Mouse (Mus musculus): ENCODE results near the gene Cr1l. TPM values are rescaled to one million over a fixed set of nuclear protein-coding genes. Genes with fewer than 3 reads are reported as not detected.

Cr1l gene
- polyA plus RNA-seq, 1 experiment: 8.2 TPM

DNA sequence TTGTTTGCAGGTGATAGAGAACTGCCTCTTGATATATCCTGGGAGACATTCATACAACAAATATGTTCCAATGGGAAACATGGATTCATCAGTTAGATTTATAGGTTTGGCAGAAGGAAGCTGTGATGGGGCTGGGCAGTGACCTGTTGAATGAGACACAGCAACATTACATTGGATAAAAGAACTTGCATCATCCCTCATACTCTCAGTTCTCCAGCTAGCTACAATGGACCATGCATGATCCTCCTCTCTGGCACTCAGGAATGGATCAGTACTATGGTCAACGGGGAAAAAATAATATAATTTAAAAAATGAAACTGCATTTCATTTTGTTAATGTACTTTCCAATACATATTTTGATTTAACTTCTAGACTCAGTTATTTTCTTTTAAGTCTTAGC lies 1.5 kb downstream of the Cr1l start:
- no peaks in the 10 kb centered on the region for H3K4me1 ChIP-seq (ENCODE audit: control insufficient read depth, insufficient read depth, low read length)
- no peak overlapping the region for H3K27ac ChIP-seq (ENCODE audit: control insufficient read depth, insufficient read depth, low read depth, low read length)
- no peaks in the 10 kb centered on the region for H3K27me3 ChIP-seq (ENCODE audit: control insufficient read depth, insufficient read depth, low read length)
- no peak for TF ChIP-seq POLR2A (IDR thresholded peaks at IDR 0.05; ENCODE audit: control insufficient read depth, low read depth, low read length)
- TF ChIP-seq CTCF (IDR thresholded peaks at IDR 0.05; ENCODE audit: control insufficient read depth, insufficient read depth, insufficient replicate concordance, low read depth, low read length): no peak
- no peaks in the 10 kb centered on the region for H3K36me3 ChIP-seq (ENCODE audit: control insufficient read depth, insufficient read depth, low read length)
- no peak overlapping the region for H3K4me3 ChIP-seq (ENCODE audit: control insufficient read depth, low read depth, low read length)

DNA sequence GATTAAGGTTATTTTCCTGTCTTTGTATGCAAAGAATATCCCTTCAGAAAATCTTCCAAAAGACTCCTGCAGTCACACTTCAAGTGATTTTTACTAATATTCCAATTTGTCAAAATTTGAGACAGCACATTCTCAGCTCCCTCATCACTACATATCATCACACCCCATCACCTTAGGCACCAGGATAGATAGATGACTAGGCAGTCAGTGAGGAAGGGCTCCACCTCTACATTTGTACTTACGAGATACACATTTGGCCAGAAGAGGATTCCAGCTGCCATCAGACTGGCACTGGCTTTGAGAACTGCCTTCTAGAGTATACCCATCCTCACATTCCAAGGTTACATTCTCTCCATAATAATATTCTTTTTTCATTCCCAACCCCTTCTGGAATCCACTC lies 17.0 kb downstream of the Cr1l start:
- Histone ChIP-seq H3K36me3 (ENCODE audit: control insufficient read depth, insufficient read depth, low read length) (no peaks in the 10 kb centered on the region), H3K4me1 (ENCODE audit: control insufficient read depth, insufficient read depth, low read length) (no peaks in the 10 kb centered on the region), H3K27ac (ENCODE audit: control insufficient read depth, insufficient read depth, low read depth, low read length) (no peak overlapping the region), H3K27me3 (ENCODE audit: control insufficient read depth, insufficient read depth, low read length) (no peaks in the 10 kb centered on the region), H3K4me3 (ENCODE audit: control insufficient read depth, low read depth, low read length) (no peak overlapping the region)
- TF ChIP-seq POLR2A (IDR thresholded peaks at IDR 0.05; ENCODE audit: control insufficient read depth, low read depth, low read length): no peak
- no peak for TF ChIP-seq CTCF (IDR thresholded peaks at IDR 0.05; ENCODE audit: control insufficient read depth, insufficient read depth, insufficient replicate concordance, low read depth, low read length)

DNA sequence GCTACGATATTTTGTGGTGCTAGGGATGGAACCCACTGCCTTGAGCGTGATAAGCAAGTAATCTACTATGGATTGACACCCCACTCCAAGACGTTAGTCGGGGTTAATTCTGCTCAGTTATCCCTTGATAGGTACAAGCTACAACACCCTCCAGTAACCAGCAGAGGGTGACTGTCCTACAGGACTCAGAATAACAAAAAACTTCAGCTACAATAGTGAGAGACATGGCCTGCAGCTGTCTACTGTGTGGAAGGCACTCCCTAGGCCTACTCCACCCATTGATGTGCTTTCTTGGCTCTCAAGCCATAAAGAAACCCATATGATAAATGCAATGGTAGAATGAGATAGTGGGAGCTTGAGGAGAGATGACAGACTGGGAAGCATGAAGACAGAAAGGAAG lies 17.8 kb downstream of the Cr1l start:
- no peaks in the 10 kb centered on the region for H3K27me3 ChIP-seq (ENCODE audit: control insufficient read depth, insufficient read depth, low read length)
- TF ChIP-seq POLR2A (IDR thresholded peaks at IDR 0.05; ENCODE audit: control insufficient read depth, low read depth, low read length) (no peak), CTCF (IDR thresholded peaks at IDR 0.05; ENCODE audit: control insufficient read depth, insufficient read depth, insufficient replicate concordance, low read depth, low read length) (no peak)
- no peak overlapping the region for H3K4me3 ChIP-seq (ENCODE audit: control insufficient read depth, low read depth, low read length)
- H3K36me3 ChIP-seq (ENCODE audit: control insufficient read depth, insufficient read depth, low read length): no peaks in the 10 kb centered on the region
- no peaks in the 10 kb centered on the region for H3K4me1 ChIP-seq (ENCODE audit: control insufficient read depth, insufficient read depth, low read length)
- H3K27ac ChIP-seq (ENCODE audit: control insufficient read depth, insufficient read depth, low read depth, low read length): no peak overlapping the region

DNA sequence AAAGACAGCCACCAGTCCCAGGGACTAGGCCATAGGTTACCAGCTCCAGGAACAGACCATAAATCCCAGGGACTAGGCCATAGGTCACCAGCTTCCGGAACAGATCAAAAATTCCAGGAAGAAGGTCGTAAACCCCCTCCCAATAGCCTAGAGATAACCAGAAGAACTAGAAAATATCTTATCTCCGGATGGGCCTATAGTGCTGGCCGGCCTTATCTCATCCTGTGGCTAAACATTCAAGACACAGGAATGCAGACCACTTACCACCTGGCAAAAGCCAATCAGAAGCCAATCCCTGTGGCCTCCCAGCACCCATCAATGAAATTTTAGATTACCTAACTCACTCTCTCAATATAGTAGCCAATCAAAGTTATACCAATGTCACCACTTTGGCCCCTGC lies 30.7 kb downstream of the Cr1l start:
- no peak overlapping the region for H3K27ac ChIP-seq (ENCODE audit: control insufficient read depth, insufficient read depth, low read depth, low read length)
- no peaks in the 10 kb centered on the region for H3K4me1 ChIP-seq (ENCODE audit: control insufficient read depth, insufficient read depth, low read length)
- no peaks in the 10 kb centered on the region for H3K27me3 ChIP-seq (ENCODE audit: control insufficient read depth, insufficient read depth, low read length)
- no peak overlapping the region for H3K4me3 ChIP-seq (ENCODE audit: control insufficient read depth, low read depth, low read length)
- H3K36me3 ChIP-seq (ENCODE audit: control insufficient read depth, insufficient read depth, low read length): no peaks in the 10 kb centered on the region
- TF ChIP-seq CTCF (IDR thresholded peaks at IDR 0.05; ENCODE audit: control insufficient read depth, insufficient read depth, insufficient replicate concordance, low read depth, low read length) (no peak), POLR2A (IDR thresholded peaks at IDR 0.05; ENCODE audit: control insufficient read depth, low read depth, low read length) (no peak)

DNA sequence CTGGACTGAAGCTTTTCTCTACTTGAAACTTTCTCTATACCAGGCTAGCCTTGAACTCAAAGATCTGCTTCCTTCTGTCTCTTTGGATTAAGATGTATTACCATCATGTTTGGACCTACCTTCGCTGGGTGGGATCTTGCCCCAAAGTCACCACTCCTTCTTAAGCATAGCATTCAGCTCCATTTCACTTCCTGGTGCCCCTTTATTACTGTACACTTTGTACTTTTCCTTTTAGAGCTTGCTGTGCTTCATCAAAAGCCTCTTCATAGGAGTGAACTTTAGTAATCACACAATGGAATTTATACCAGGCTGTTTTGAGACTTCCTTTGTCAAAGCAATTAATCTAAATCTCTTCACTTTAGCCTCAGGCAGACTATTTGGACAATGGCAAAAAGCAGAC lies 33.4 kb downstream of the Cr1l start:
- Histone ChIP-seq H3K4me1 (ENCODE audit: control insufficient read depth, insufficient read depth, low read length) (no peaks in the 10 kb centered on the region), H3K36me3 (ENCODE audit: control insufficient read depth, insufficient read depth, low read length) (no peaks in the 10 kb centered on the region), H3K27ac (ENCODE audit: control insufficient read depth, insufficient read depth, low read depth, low read length) (no peak overlapping the region), H3K4me3 (ENCODE audit: control insufficient read depth, low read depth, low read length) (no peak overlapping the region), H3K27me3 (ENCODE audit: control insufficient read depth, insufficient read depth, low read length) (no peaks in the 10 kb centered on the region)
- TF ChIP-seq CTCF (IDR thresholded peaks at IDR 0.05; ENCODE audit: control insufficient read depth, insufficient read depth, insufficient replicate concordance, low read depth, low read length) (no peak), POLR2A (IDR thresholded peaks at IDR 0.05; ENCODE audit: control insufficient read depth, low read depth, low read length) (no peak)

DNA sequence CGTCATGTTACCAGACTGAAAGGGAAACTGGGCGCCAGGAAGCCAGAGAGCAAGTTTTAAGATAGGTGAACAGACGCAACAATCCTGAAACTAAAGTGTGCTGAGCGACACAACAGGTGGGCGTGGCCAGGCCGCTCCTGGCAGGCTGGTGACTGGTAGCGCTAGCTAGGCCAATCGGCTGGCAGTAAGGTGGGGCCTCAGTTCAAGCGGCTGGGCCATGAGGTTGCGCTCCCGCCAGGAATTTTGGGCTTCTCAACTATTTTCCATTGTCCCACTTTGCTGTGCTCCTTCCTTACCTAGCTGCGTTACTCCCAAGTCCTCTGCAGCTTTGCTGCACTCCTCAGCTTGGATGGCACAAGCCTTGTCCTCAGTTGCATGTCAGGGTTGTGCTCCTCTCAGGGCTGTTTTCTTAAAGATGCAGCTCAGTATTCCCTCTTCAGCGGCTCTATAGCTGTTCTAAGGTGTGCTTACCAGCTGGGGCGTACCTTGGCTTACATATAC lies 39.1 kb downstream of the Cr1l start, which contains the start of gene Cd46:
Cd46 (minus strand) TSS at position 30 of the 501 bp plus-strand sequence.
- Histone ChIP-seq H3K4me3 (ENCODE audit: control insufficient read depth, low read depth, low read length) (peak within 1 kb of the TSS; percentile 93), H3K27ac (ENCODE audit: control insufficient read depth, insufficient read depth, low read depth, low read length) (peak within 1 kb of the TSS; percentile 58), H3K4me1 (ENCODE audit: control insufficient read depth, insufficient read depth, low read length) (peaks cover 4% of the 10 kb centered on the region)

DNA sequence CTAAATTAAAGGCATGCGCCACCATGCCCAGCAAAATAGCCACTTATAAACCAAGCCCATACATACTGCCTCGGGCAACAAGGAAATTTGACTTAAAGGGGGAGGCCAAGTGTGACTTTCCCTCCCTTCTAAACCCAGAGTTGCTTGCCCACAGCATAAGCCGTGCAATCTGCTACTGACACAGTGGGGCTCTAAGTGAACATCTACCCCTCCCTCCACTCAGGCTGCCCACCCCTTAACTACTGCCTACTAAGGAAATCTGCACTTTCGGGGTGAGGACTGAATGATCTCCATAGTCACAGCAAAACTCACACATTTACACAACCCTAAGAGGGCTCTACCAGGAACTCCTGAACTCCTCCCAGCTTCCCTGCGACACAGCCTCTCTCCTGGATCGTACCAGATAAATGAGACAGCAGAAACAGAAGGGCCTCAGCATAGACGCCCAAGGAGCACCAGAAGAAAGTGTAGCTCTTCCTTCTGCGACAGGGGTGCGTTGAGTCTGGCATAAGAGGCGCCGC lies 39.6 kb downstream of the Cr1l start:
- no peaks in the 10 kb centered on the region for H3K36me3 ChIP-seq (ENCODE audit: control insufficient read depth, insufficient read depth, low read length)
- peak overlapping the region; percentile 58 for H3K27ac ChIP-seq (ENCODE audit: control insufficient read depth, insufficient read depth, low read depth, low read length)
- no peaks in the 10 kb centered on the region for H3K27me3 ChIP-seq (ENCODE audit: control insufficient read depth, insufficient read depth, low read length)
- H3K4me3 ChIP-seq (ENCODE audit: control insufficient read depth, low read depth, low read length): peak overlapping the region; percentile 93
- H3K4me1 ChIP-seq (ENCODE audit: control insufficient read depth, insufficient read depth, low read length): peaks cover 4% of the 10 kb centered on the region
- TF ChIP-seq POLR2A (IDR thresholded peaks at IDR 0.05; ENCODE audit: control insufficient read depth, low read depth, low read length) (no peak), CTCF (IDR thresholded peaks at IDR 0.05; ENCODE audit: control insufficient read depth, insufficient read depth, insufficient replicate concordance, low read depth, low read length) (no peak)

More for the DNA sequence above, 39.1 kb downstream of the Cr1l start, which contains the start of gene Cd46:
- peak; percentile 78; the same call in 1 of the 2 replicates for TF ChIP-seq POLR2A (IDR thresholded peaks at IDR 0.05; ENCODE audit: control insufficient read depth, low read depth, low read length)
- TF ChIP-seq CTCF (IDR thresholded peaks at IDR 0.05; ENCODE audit: control insufficient read depth, insufficient read depth, insufficient replicate concordance, low read depth, low read length): no peak
- Histone ChIP-seq H3K36me3 (ENCODE audit: control insufficient read depth, insufficient read depth, low read length) (no peaks in the 10 kb centered on the region), H3K27me3 (ENCODE audit: control insufficient read depth, insufficient read depth, low read length) (no peaks in the 10 kb centered on the region)

Measured in testis, adult 2 months (tissue).